9 mouse cellular contexts compared by ENCODE assay signal in genomic region chr5:146993509-146993908, GRCm38 (mm10). TPM values are rescaled to one million over a fixed set of nuclear protein-coding genes. Genes with fewer than 3 reads are reported as not detected.
A peak's percentile ranks its signal among the peaks of the same experiment; 100 is the strongest.
DNase-seq lines count a peak whose midpoint lies in the region; TF ChIP-seq lines count a peak whose summit lies in the region.
"Had no signal": no experiment of that assay in that cellular context is flagged by ENCODE, and none has a peak within 500 bp of the region (broad histone marks: within the 10 kb centered on the region; RNA-seq: fewer than 3 reads in every experiment).

No protein-coding gene starts in this region.

- H3K27ac ChIP-seq in cerebellum, adult 2 months (ENCODE audit: insufficient read depth, low read length): no peak overlapping the region
- H3K27ac ChIP-seq in thymus, adult 2 months (ENCODE audit: control insufficient read depth, insufficient read depth, low read length): no peak overlapping the region

- TF ChIP-seq POLR2A in cerebellum, adult 2 months (IDR thresholded peaks at IDR 0.05; ENCODE audit: borderline replicate concordance, insufficient read depth, low read length): no peak
- no peak for TF ChIP-seq POLR2A in lung, adult 2 months (IDR thresholded peaks at IDR 0.05; ENCODE audit: borderline replicate concordance, extremely low read depth, low read depth, low read length)
- no peak for TF ChIP-seq POLR2A in thymus, adult 2 months (IDR thresholded peaks at IDR 0.05; ENCODE audit: control insufficient read depth, extremely low read depth, insufficient read depth, low read length, poor library complexity)

- H3K27me3 ChIP-seq in cerebellum, adult 2 months (ENCODE audit: control insufficient read depth, insufficient read depth, low read length): no peaks in the 10 kb centered on the region
- no peaks in the 10 kb centered on the region for H3K27me3 ChIP-seq in thymus, adult 2 months (ENCODE audit: control insufficient read depth, insufficient read depth, low read length)

- H3K4me3 ChIP-seq in cerebellum, adult 2 months (replicated peaks; ENCODE audit: insufficient read depth, low read depth, low read length): no peak overlapping the region
- H3K4me3 ChIP-seq in lung, adult 2 months (replicated peaks; ENCODE audit: extremely low read depth, low read depth, low read length): no peak overlapping the region
- no peak overlapping the region for H3K4me3 ChIP-seq in thymus, adult 2 months (ENCODE audit: control insufficient read depth, insufficient read depth, low read length)

- peak; percentile 50 to 51 for DNase-seq in cerebellum, postnatal 10 days
- DNase-seq in cerebellum, adult 2 months: no peak
- peak; percentile 21 for DNase-seq in lung, postnatal 14 days
- no peak for DNase-seq in lung, adult 2 months
- DNase-seq in gastrocnemius, postnatal 10 days: peak; percentile 68
- no peak for DNase-seq in thymus, postnatal 4 days
- no peak for DNase-seq in thymus, adult 2 months
- DNase-seq in cerebellum, adult 11 months: no peak
- DNase-seq: lung, postnatal 36 days had no signal

- H3K36me3 ChIP-seq in thymus, adult 2 months (ENCODE audit: control insufficient read depth, insufficient read depth, low read length): no peaks in the 10 kb centered on the region

- 50% methylated on average over 8 of the region's 8 CpGs for WGBS in cerebellum, adult 2 months
- 59% methylated on average over 8 of the region's 8 CpGs for WGBS in lung, adult 2 months
- WGBS in thymus, adult 2 months: 84% methylated on average over 8 of the region's 8 CpGs

- TF ChIP-seq CTCF in cerebellum, adult 2 months (IDR thresholded peaks at IDR 0.05; ENCODE audit: borderline replicate concordance, insufficient read depth, low read depth, low read length): no peak
- TF ChIP-seq CTCF in lung, adult 2 months (IDR thresholded peaks at IDR 0.05; ENCODE audit: insufficient read depth, low read length): no peak
- no peak for TF ChIP-seq CTCF in thymus, adult 2 months (IDR thresholded peaks at IDR 0.05; ENCODE audit: borderline replicate concordance, control insufficient read depth, extremely low read depth, insufficient read depth, low read length, poor library complexity)

- no peaks in the 10 kb centered on the region for H3K4me1 ChIP-seq in cerebellum, adult 2 months (ENCODE audit: control insufficient read depth, insufficient read depth, low read length)
- no peaks in the 10 kb centered on the region for H3K4me1 ChIP-seq in lung, adult 2 months (ENCODE audit: control insufficient read depth, insufficient read depth, low read length)
- H3K4me1 ChIP-seq in thymus, adult 2 months (replicated peaks; ENCODE audit: control insufficient read depth, insufficient read depth, low read length): no peaks in the 10 kb centered on the region

RNA-seq across cellular contexts. Expression of gene Mtif3, which starts 29.9 kb away (rescaled TPM):
- 21.9 and 23.4 TPM in 2 replicates for polyA plus RNA-seq in cerebellum, adult 2 months (2012; rRNA removed)
- polyA plus RNA-seq in lung, adult 2 months (2012; rRNA removed): 7.8 and 8.6 TPM in 2 replicates
- 10 to 100 TPM; 21.8 to 27.5 TPM for total RNA-seq in gastrocnemius, postnatal 10 days (2021)
- polyA plus RNA-seq in thymus, adult 2 months (2012; rRNA removed): 10.7 and 13.0 TPM in 2 replicates

RNA-seq across cellular contexts. Expression of gene Gtf3a, which starts 45.1 kb away (rescaled TPM):
- polyA plus RNA-seq in cerebellum, adult 2 months (2012; rRNA removed): 36.4 and 43.0 TPM in 2 replicates
- 35.2 and 52.8 TPM in 2 replicates for polyA plus RNA-seq in lung, adult 2 months (2012; rRNA removed)
- 10 to 100 TPM; 31.7 to 33.3 TPM for total RNA-seq in gastrocnemius, postnatal 10 days (2021)
- 85.9 and 108 TPM in 2 replicates for polyA plus RNA-seq in thymus, adult 2 months (2012; rRNA removed)

Comparison
In these comparisons a context has a peak if more than half of its experiments do, and no peak if none do; other contexts are left out.
1. DNase-seq: peak in cerebellum, postnatal 10 days (2 of 2), lung, postnatal 14 days (single experiment) and gastrocnemius, postnatal 10 days (single experiment); none in cerebellum, adult 2 months (0 of 2), lung, adult 2 months (single experiment), thymus, postnatal 4 days (single experiment), thymus, adult 2 months (single experiment) and cerebellum, adult 11 months (single experiment).